Comparison of ENCODE assay signal across 1 mouse cellular context in the genomic region with DNA sequence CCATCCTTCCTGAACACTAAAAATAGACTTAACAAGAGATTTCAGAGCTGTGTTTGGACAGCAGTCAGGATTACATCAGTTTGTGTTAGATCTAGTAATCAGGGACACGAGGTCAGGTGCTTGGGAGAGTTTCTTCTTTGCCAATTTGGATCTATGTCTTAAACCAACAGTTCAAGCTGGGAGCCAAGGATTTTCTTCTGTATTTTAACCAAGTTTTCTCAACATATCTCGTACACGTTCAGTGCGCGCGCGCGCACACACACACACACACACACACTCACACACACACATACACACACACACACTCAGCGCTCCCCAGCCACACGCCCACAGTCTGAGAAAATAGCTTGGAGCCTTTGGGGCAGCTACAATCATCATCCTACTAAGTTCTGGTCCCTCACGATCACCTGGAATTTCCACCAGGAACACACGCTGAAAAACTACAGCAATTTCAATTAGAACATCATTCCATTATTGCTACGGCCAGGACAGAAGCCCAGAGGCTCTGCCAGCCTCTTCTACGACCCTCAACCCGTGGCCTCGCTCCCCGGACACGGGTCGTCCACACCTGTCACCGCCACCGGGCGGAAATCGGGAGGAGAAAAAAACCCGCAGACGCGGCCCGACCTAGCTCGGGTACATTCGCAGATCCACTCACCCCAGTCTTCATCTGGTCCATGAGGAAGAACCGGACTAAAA.
TF ChIP-seq lines count a peak whose summit lies in the region.

No protein-coding gene starts in this region.

TF ChIP-seq in CH12.LX, 34 proteins besides CTCF, POLR2A, EP300 and RAD21:
- TF ChIP-seq TCF12 (IDR thresholded peaks at IDR 0.05; ENCODE audit: low read depth, low read length): no peak
- peak; percentile 35; the same call in 1 of the 2 replicates for TF ChIP-seq MEF2A (IDR thresholded peaks at IDR 0.05; ENCODE audit: borderline replicate concordance, low read depth, low read length)
- TF ChIP-seq UBTF (IDR thresholded peaks at IDR 0.05; ENCODE audit: low read depth, low read length): no peak
- TF ChIP-seq HCFC1 (IDR thresholded peaks at IDR 0.05; ENCODE audit: low read depth, low read length): no peak
- no peak for TF ChIP-seq USF1 (IDR thresholded peaks at IDR 0.05; ENCODE audit: low read depth, low read length)
- peak; percentile 45 for TF ChIP-seq MXI1 (IDR thresholded peaks at IDR 0.05; ENCODE audit: low read depth, low read length)
- no peak for TF ChIP-seq KAT2A (IDR thresholded peaks at IDR 0.05; ENCODE audit: insufficient replicate concordance, low read length)
- no peak for TF ChIP-seq ZNF384 (IDR thresholded peaks at IDR 0.05; ENCODE audit: low read depth, low read length)
- peak; percentile 81 for TF ChIP-seq MAX (IDR thresholded peaks at IDR 0.05; ENCODE audit: low read length)
- no peak for TF ChIP-seq SIN3A (IDR thresholded peaks at IDR 0.05; ENCODE audit: low read length)
- TF ChIP-seq JUN (IDR thresholded peaks at IDR 0.05; ENCODE audit: insufficient read depth, low read depth, low read length): no peak
- TF ChIP-seq CHD2 (IDR thresholded peaks at IDR 0.05; ENCODE audit: low read length): no peak
- no peak for TF ChIP-seq MAFK (IDR thresholded peaks at IDR 0.05; ENCODE audit: insufficient replicate concordance, low read length)
- no peak for TF ChIP-seq ZC3H11A (IDR thresholded peaks at IDR 0.05; ENCODE audit: low read depth, low read length)
- TF ChIP-seq POLR2AphosphoS2 (IDR thresholded peaks at IDR 0.05; ENCODE audit: low read depth, low read length): no peak
- no peak for TF ChIP-seq ZKSCAN1 (IDR thresholded peaks at IDR 0.05; ENCODE audit: borderline replicate concordance, low read depth, low read length)
- TF ChIP-seq NRF1 (IDR thresholded peaks at IDR 0.05; ENCODE audit: low read depth, low read length): peak; percentile 64
- no peak for TF ChIP-seq IRF4 (IDR thresholded peaks at IDR 0.05; ENCODE audit: low read depth, low read length)
- TF ChIP-seq MYC (IDR thresholded peaks at IDR 0.05; ENCODE audit: low read depth, low read length): peak; percentile 71
- TF ChIP-seq PAX5 (IDR thresholded peaks at IDR 0.05; ENCODE audit: low read length): no peak
- no peak for TF ChIP-seq SMC3 (IDR thresholded peaks at IDR 0.05; ENCODE audit: low read depth, low read length)
- no peak for TF ChIP-seq ZMIZ1 (IDR thresholded peaks at IDR 0.05; ENCODE audit: low read depth, low read length)
- TF ChIP-seq NELFE (IDR thresholded peaks at IDR 0.05; ENCODE audit: low read depth, low read length): no peak
- 0 out of 2 replicates have a peak, but pooled peaks have one; percentile 41 for TF ChIP-seq TBP (conservative IDR thresholded peaks at IDR 0.05; ENCODE audit: low read depth, low read length)
- TF ChIP-seq USF2 (conservative IDR thresholded peaks at IDR 0.05; ENCODE audit: low read depth, low read length): no peak
- no peak for TF ChIP-seq ETS1 (conservative IDR thresholded peaks at IDR 0.05; ENCODE audit: low read depth, low read length)
- TF ChIP-seq JUND (conservative IDR thresholded peaks at IDR 0.05; ENCODE audit: low read depth, low read length): no peak
- TF ChIP-seq RCOR1 (conservative IDR thresholded peaks at IDR 0.05; ENCODE audit: low read depth, low read length): no peak; the same call in 1 of the 2 replicates
- no peak for TF ChIP-seq GABPA (IDR thresholded peaks at IDR 0.05; ENCODE audit: insufficient replicate concordance, low read depth, low read length)
- no peak for TF ChIP-seq CHD1 (IDR thresholded peaks at IDR 0.05; ENCODE audit: low read depth, low read length)
- TF ChIP-seq MAZ (IDR thresholded peaks at IDR 0.05; ENCODE audit: low read depth, low read length): no peak
- TF ChIP-seq BHLHE40 (IDR thresholded peaks at IDR 0.05; ENCODE audit: low read depth, low read length): no peak; the same call in 1 of the 2 replicates
- TF ChIP-seq E2F4 (IDR thresholded peaks at IDR 0.05; ENCODE audit: insufficient replicate concordance, low read depth, low read length): 0 out of 2 replicates have a peak, but pooled peaks have one; percentile 24
- TF ChIP-seq ELF1 (IDR thresholded peaks at IDR 0.05; ENCODE audit: low read depth, low read length): no peak
